Mouse (Mus musculus) spleen, postnatal 36 days (tissue): ENCODE data around the gene Spdye4b.
A peak's percentile ranks its signal among the peaks of the same experiment; 100 is the strongest.

ENCODE experiments used
- DNase-seq, 2 experiments: peaks; one replicate each; pipeline ENCODE4 v3.0.0; 2022; ENCODE audit warnings: low spot score in 2 of 2, mixed read lengths in 1 of 2

Spdye4b gene

GRCm38 (mm10) chr5:143220996-143221395 is 40.2 kb downstream of the Spdye4b start:
- no peak for DNase-seq

GRCm38 (mm10) chr5:143222287-143222686 is 41.5 kb downstream of the Spdye4b start:
- no peak for DNase-seq

- DNase-seq, result no peak
Measured at GRCm38 (mm10) chr5:143226790-143227189, 46.0 kb downstream of the Spdye4b start, which contains the start of gene Spdye4a. Gene Spdye4a (minus strand): TSS chr5:143226890.

GRCm38 (mm10) chr5:143235028-143235693 is 54.3 kb downstream of the Spdye4b start, which contains the start of gene Zfp12:
Gene Zfp12 (plus strand): TSS chr5:143235163.
- DNase-seq, result peak; percentile 91

GRCm38 (mm10) chr5:143236036-143236435 is 55.2 kb downstream of the Spdye4b start:
- DNase-seq, result no peak

- DNase-seq, result no peak
Measured at GRCm38 (mm10) chr5:143244926-143245325, 64.1 kb downstream of the Spdye4b start.

GRCm38 (mm10) chr5:143252039-143252438 is 71.2 kb downstream of the Spdye4b start:
- no peak for DNase-seq

GRCm38 (mm10) chr5:143252791-143253185 is 72.0 kb downstream of the Spdye4b start:
- no peak for DNase-seq

GRCm38 (mm10) chr5:143253186-143253880 is 72.5 kb downstream of the Spdye4b start:
- no peak for DNase-seq

- no peak for DNase-seq
Measured at GRCm38 (mm10) chr5:143253881-143254486, 73.2 kb downstream of the Spdye4b start.
